Mouse (Mus musculus): ENCODE results near the gene Fars2. TPM values are rescaled to one million over a fixed set of nuclear protein-coding genes. Genes with fewer than 3 reads are reported as not detected.
"Not testable (repeated sequence)": the region's sequence is repeated elsewhere in the genome, so short reads cannot be mapped to it uniquely, and the experiment has no call there.

Gene Fars2
- polyA plus RNA-seq, 1 experiment from 2014 or later, result 30.6 TPM

DNA sequence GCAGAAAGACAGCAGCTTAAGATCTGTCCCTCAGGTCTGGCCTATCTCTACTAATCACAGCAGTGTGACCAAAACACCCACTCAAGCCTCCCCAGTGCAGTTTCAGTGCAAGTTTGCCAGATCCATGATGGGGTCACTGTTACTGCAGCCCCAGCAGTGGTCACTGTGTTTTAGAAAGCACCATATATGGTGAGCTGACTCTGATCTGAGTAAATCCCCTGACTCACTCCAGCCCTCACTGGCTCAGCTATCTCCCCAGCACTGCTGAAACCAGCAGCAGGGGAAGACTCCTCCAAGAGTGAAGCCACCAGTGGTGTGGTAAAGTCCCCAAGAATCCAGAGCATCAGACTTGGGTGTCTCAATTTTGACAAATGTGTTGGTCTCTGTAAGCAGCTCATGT is 346.5 kb downstream of the Fars2 start:
- H3K4me1 ChIP-seq, result no peaks in the 10 kb centered on the region

DNA sequence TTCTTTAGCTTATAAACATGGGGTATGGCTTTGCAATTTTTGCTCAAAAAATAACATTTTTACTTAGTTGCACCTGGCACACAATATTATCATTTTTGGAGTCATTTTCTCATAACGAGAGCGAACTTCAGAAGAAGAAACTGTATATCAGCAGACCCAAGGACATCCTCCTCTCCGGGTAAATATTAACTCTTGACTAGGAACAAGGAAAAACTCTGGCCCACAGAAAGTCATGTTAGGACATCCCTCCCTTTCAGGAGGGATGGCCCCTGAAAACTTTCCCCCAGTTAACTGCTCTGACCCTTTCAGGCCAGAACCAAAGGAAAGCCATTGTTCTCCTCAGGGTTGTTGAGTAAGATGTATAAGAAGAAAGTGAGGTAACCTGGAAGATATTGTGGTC is 348.9 kb downstream of the Fars2 start:
- H3K36me3 ChIP-seq; H3K27me3 ChIP-seq (replicated peaks); H3K4me2 ChIP-seq (replicated peaks); H3K27ac ChIP-seq; H3K4me3 ChIP-seq; H3K9ac ChIP-seq; H3K9me3 ChIP-seq; ATAC-seq (ENCODE audit: low FRiP score, low read depth); H3K4me1 ChIP-seq: not testable (repeated sequence)
- 94% methylated on average over 3 of the region's 3 CpGs for WGBS

More for the DNA sequence above, 346.5 kb downstream of the Fars2 start:
- H3K9ac ChIP-seq, result no peak overlapping the region
- no peaks in the 10 kb centered on the region for H3K9me3 ChIP-seq
- H3K27me3 ChIP-seq (replicated peaks), result no peaks in the 10 kb centered on the region
- no peak for ATAC-seq (ENCODE audit: low FRiP score, low read depth)
- no peak overlapping the region for H3K4me2 ChIP-seq (replicated peaks)
- H3K36me3 ChIP-seq, result no peaks in the 10 kb centered on the region
- H3K4me3 ChIP-seq, result no peak overlapping the region
- no peak overlapping the region for H3K27ac ChIP-seq

DNA sequence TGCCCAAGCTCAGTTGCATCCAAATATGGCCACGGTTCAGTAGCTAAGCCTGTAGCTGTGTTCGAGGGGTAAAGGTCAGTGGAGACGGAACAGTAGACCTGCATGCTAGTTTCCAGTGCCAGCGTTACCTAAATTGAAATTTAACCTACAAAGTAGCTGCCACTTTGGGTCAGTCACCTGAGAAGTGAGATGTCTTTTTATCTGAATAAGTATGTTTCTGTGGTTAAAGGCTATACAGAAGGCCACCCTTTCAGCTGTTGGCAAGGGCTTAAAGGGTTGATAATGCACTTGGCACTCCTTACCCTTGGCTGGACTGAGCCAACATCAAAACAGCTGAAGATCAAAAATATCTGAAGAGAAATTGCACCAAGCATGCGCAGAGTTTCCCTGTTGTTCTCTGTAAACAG is 349.3 kb downstream of the Fars2 start:
- Histone ChIP-seq H3K36me3 (no peaks in the 10 kb centered on the region), H3K27me3 (replicated peaks) (no peaks in the 10 kb centered on the region), H3K4me1 (no peaks in the 10 kb centered on the region), H3K27ac (no peak overlapping the region), H3K4me3 (no peak overlapping the region), H3K4me2 (replicated peaks) (no peak overlapping the region), H3K9ac (no peak overlapping the region), H3K9me3 (no peaks in the 10 kb centered on the region)
- no peak for ATAC-seq (ENCODE audit: low FRiP score, low read depth)
- WGBS, result 92% methylated on average over 5 of the region's 5 CpGs

DNA sequence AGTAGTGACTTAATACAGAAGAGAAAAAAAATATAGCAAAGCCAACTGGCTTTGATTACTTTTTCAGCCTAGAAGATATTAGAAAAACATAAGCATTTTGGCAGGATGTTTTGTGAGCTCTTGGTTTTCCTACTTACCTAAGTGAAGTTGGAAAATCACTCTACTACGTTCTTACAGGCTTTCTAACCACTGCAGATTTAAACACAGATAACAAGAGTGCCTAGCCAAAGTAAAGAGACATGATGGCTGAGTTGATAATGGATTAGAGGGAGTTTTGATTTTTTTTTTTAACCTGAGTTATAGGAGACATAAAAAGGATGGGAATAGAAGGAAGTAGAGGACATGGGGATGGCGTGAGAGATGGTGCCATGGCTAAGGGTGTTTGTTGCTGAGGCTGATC is 350.6 kb downstream of the Fars2 start:
- Histone ChIP-seq H3K9ac (no peak overlapping the region), H3K4me3 (no peak overlapping the region), H3K36me3 (no peaks in the 10 kb centered on the region), H3K27ac (no peak overlapping the region), H3K27me3 (replicated peaks) (no peaks in the 10 kb centered on the region), H3K4me1 (no peaks in the 10 kb centered on the region), H3K9me3 (no peaks in the 10 kb centered on the region), H3K4me2 (replicated peaks) (no peak overlapping the region)
- WGBS, result 86% methylated on average over 2 of the region's 2 CpGs
- ATAC-seq (ENCODE audit: low FRiP score, low read depth), result no peak

DNA sequence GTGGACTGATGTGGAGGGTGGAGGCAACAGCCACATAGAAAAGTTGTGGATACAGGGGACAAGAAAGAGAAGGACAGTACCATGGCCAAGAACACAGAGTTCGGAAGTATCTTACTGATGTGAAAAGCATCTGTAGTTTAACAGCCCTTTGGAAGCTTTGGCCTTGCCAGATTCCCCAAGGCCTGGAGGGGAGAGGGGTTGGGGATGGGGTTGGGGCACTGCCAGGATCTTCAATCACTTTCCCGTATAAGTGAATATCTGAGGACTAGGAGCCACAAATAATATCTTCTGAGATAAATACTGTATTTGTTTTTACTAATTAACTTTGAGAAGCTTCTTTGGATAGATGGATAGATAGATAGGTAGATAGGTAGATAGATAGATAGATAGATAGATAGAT is 351.8 kb downstream of the Fars2 start:
- H3K4me3 ChIP-seq, result no peak overlapping the region

DNA sequence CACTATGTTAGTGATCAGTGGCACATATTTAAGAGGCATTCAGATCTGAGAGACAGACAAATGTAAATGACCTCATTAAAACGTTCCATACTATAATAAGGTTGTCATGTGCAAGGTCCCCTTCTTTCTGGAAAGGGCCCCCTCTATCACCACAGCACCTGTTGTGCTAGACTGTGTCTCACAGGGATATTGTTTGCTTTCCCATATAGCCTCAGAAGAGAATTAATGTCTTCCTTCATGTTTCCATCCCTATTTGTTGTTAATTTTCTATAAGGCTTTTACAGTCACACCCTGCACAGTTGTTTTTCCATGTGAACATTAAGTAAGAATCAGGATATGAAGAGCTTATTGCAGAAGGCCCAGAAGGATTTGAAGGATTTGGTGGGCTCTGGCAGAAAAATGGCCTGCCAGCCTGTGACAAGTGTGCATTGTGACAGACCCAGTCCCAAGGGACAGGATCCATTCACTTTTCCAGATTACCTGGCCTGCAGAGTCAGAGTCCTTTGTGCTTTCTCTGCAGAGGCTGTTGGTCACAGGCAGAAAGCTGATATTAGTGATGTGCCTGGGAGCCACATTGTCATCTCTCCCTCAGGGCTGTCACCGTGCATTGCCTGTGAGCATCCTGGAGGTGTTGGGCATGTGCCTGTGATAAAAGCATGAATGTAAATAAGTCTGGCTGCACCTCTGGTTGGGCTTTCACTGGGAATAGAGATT is 352.4 kb downstream of the Fars2 start:
- Histone ChIP-seq H3K36me3 (no peaks in the 10 kb centered on the region), H3K4me3 (no peak overlapping the region), H3K27me3 (replicated peaks) (no peaks in the 10 kb centered on the region), H3K4me1 (no peaks in the 10 kb centered on the region), H3K9me3 (no peaks in the 10 kb centered on the region), H3K27ac (no peak overlapping the region), H3K9ac (no peak overlapping the region), H3K4me2 (replicated peaks) (no peak overlapping the region)
- 69% methylated on average over 2 of the region's 2 CpGs for WGBS
- no peak for ATAC-seq (ENCODE audit: low FRiP score, low read depth)

More for the DNA sequence above, 351.8 kb downstream of the Fars2 start:
- no peak overlapping the region for H3K4me2 ChIP-seq (replicated peaks)
- no peak overlapping the region for H3K9ac ChIP-seq
- H3K4me1 ChIP-seq, result no peaks in the 10 kb centered on the region
- ATAC-seq (ENCODE audit: low FRiP score, low read depth), result no peak
- no peak overlapping the region for H3K27ac ChIP-seq
- 83% methylated on average over 2 of the region's 2 CpGs for WGBS
- H3K27me3 ChIP-seq (replicated peaks), result no peaks in the 10 kb centered on the region
- H3K9me3 ChIP-seq, result no peaks in the 10 kb centered on the region
- H3K36me3 ChIP-seq, result no peaks in the 10 kb centered on the region

DNA sequence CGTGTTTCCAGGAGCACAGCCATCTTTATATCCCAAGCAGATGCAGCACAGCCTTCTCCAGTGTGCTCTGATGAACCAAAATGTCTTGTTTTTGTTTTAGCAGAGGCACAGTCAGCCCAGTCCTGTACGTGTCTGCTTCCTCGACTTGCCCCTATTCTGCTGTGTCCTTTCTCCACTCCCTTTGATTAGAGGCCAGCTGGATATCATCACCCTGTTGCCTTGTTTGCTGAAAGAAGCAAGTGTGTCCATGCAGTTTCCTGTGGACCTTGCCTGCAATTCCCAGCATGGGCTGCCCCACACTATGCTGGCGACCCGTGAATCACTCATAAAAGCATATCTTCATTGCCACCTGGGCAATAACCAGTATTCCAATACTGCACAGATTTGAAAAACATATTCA is 360.4 kb downstream of the Fars2 start:
- no peak overlapping the region for H3K4me3 ChIP-seq
- WGBS, result 78% methylated on average over 5 of the region's 5 CpGs
- ATAC-seq (ENCODE audit: low FRiP score, low read depth), result no peak

DNA sequence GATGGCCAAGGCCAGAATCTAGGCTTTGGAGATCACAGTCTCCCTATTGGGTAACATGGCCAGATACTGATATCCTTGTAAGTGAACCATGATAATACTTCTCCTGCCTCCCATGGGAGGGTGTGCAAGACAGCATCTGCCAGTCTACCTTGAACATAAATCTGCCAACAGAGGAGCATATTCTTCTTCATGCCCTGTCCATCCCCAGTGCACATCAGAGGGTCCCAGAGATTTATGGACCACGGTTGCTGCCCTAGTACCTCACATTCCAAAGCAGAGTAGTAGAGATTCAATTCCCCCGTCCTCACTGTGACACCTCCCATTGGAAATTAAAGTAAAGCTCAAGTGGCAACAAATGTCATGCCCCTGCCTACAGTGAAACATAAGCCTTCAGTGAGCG is 361.0 kb downstream of the Fars2 start:
- Histone ChIP-seq H3K27ac (no peak overlapping the region), H3K9me3 (no peaks in the 10 kb centered on the region), H3K4me3 (no peak overlapping the region), H3K4me2 (replicated peaks) (no peak overlapping the region), H3K36me3 (no peaks in the 10 kb centered on the region), H3K9ac (no peak overlapping the region), H3K27me3 (replicated peaks) (no peaks in the 10 kb centered on the region), H3K4me1 (no peaks in the 10 kb centered on the region)
- no peak for ATAC-seq (ENCODE audit: low FRiP score, low read depth)
- 72% methylated on average over 3 of the region's 3 CpGs for WGBS

More for the DNA sequence above, 360.4 kb downstream of the Fars2 start:
- Histone ChIP-seq H3K27ac (no peak overlapping the region), H3K4me1 (no peaks in the 10 kb centered on the region), H3K9ac (no peak overlapping the region), H3K36me3 (no peaks in the 10 kb centered on the region), H3K4me2 (replicated peaks) (no peak overlapping the region), H3K27me3 (replicated peaks) (no peaks in the 10 kb centered on the region), H3K9me3 (no peaks in the 10 kb centered on the region)

DNA sequence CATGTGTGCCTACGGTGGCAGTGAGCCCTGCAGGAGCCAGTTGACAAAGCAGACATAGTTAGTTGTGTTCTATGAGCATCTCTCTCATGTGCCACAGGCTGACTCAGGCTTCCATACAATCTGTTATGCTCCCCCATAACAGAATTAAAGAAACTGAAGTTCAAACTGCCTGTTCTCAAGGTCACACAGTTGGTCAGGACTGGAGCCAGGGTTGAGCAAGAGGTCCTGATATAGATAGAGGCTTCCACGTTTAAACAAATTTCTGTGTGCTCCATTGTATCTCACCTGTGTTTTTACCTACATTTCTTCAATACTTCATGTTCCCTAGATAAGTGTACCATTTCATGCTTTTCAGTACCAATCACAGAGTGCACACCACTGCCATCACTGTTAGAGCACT is 362.9 kb downstream of the Fars2 start:
- no peak overlapping the region for H3K27ac ChIP-seq
- no peaks in the 10 kb centered on the region for H3K4me1 ChIP-seq
- WGBS, result 88% methylated on average over 2 of the region's 2 CpGs

DNA sequence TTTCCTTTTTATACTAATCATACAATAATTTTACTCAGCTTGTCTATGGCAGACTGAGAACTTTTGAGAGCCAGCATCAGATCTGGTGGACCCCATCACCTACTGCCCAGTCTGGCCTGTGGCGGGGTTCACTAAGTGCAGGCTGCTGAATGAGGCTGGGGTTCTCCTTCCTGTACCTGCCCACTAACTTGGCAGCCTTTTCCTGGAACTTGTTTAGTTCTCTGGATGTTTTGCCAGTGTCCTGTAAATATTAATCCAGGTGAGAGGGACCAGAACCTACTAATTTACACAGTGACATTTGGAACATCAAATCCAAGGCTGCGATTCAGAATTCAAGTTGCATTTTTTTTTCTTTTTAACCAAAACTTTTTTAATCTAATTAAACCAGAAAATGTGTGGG is 367.2 kb downstream of the Fars2 start:
- 95% methylated on average over 2 of the region's 2 CpGs for WGBS
- Histone ChIP-seq H3K9me3 (no peaks in the 10 kb centered on the region), H3K4me3 (no peak overlapping the region), H3K9ac (no peak overlapping the region), H3K27ac (no peak overlapping the region), H3K4me1 (no peaks in the 10 kb centered on the region), H3K4me2 (replicated peaks) (no peak overlapping the region), H3K36me3 (no peaks in the 10 kb centered on the region), H3K27me3 (replicated peaks) (no peaks in the 10 kb centered on the region)
- ATAC-seq (ENCODE audit: low FRiP score, low read depth), result no peak

More for the DNA sequence above, 362.9 kb downstream of the Fars2 start:
- Histone ChIP-seq H3K27me3 (replicated peaks) (no peaks in the 10 kb centered on the region), H3K9ac (no peak overlapping the region), H3K4me2 (replicated peaks) (no peak overlapping the region), H3K4me3 (no peak overlapping the region), H3K9me3 (no peaks in the 10 kb centered on the region), H3K36me3 (no peaks in the 10 kb centered on the region)
- ATAC-seq (ENCODE audit: low FRiP score, low read depth), result no peak

DNA sequence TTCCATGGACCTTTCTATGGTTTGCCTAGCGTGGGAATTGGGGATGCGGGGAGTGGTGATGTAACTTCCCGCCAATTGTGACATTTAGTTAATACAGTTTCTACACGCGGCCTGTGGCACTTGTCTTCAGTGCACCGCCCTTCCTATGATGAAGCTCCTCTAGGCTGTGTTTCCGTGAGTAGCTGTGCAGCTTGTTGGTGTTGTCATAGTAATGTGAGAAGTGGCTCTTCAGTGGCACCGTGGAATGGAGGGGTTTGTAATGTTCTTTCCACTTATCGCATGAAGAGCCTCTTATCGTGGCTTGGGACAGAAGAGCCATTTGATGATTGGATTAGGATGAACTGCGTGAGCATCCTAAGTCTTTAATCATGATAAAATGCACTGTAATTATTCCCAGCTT is 369.5 kb downstream of the Fars2 start:
- Histone ChIP-seq H3K27me3 (replicated peaks) (no peaks in the 10 kb centered on the region), H3K27ac (no peak overlapping the region), H3K4me2 (replicated peaks) (no peak overlapping the region), H3K4me3 (no peak overlapping the region), H3K9ac (no peak overlapping the region), H3K4me1 (no peaks in the 10 kb centered on the region), H3K9me3 (no peaks in the 10 kb centered on the region), H3K36me3 (no peaks in the 10 kb centered on the region)
- no peak for ATAC-seq (ENCODE audit: low FRiP score, low read depth)
- 93% methylated on average over 11 of the region's 11 CpGs for WGBS

DNA sequence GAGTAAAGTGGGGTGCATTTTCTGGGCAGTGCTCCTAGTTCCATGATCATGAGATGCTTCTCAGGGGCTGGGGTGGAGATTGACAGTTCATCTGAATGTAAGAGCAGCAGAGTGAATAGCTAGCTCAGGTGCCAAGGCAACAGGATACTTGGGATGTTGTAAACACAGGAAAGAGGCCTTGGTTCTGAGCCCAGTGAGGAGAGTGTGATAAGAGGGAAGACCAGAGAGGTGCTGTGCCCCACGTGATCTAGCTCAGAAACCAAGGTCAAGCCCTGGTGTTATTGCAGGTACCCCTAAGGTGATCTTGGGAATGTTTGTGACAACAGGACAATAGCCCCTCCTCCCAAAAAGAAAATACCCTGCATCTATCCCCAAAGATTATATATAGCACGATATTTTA is 372.2 kb downstream of the Fars2 start:
- Histone ChIP-seq H3K4me2 (replicated peaks) (no peak overlapping the region), H3K36me3 (no peaks in the 10 kb centered on the region), H3K9me3 (no peaks in the 10 kb centered on the region), H3K4me1 (no peaks in the 10 kb centered on the region), H3K27ac (no peak overlapping the region), H3K4me3 (no peak overlapping the region), H3K9ac (no peak overlapping the region), H3K27me3 (replicated peaks) (no peaks in the 10 kb centered on the region)
- WGBS, result 82% methylated on average over 2 of the region's 2 CpGs
- ATAC-seq (ENCODE audit: low FRiP score, low read depth), result no peak

DNA sequence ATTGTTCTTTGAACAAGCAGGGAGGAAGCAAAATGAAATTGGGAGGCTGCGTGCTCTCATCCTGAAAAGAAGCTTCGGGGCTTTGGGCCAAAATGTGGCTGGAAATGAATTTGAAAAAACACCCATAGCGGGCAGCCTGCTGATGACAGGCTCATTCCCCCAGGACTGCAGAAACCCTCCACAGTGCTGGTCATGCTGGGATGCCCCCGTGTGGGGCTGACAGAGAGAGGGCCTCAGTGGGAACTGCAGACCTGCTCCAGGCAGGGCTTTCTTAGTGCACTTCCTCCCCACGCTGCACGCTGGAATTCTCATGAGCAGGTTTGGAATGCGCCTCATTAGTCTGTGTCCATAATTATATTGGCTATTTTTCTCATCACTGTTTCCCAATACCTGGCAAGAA is 373.4 kb downstream of the Fars2 start:
- Histone ChIP-seq H3K4me2 (replicated peaks) (no peak overlapping the region), H3K4me3 (no peak overlapping the region), H3K4me1 (no peaks in the 10 kb centered on the region), H3K9me3 (no peaks in the 10 kb centered on the region), H3K27ac (no peak overlapping the region), H3K27me3 (replicated peaks) (no peaks in the 10 kb centered on the region), H3K36me3 (no peaks in the 10 kb centered on the region), H3K9ac (no peak overlapping the region)
- ATAC-seq (ENCODE audit: low FRiP score, low read depth), result no peak
- WGBS, result 67% methylated on average over 7 of the region's 7 CpGs

Measured in neural tube, embryonic 12.5 days (tissue).